Mouse (Mus musculus) cerebral cortex, adult 2 months (tissue): ENCODE data around the gene Inha.

ENCODE experiments used
- WGBS: fragments of 180-500 bp; shearing (Covaris S2); methylation state at CpG from one replicate; pipeline ENCODE4 v1.1.7; 2018; 5-methylcytosine and 5-hydroxymethylcytosine counted together

Gene Inha

GRCm38 (mm10) chr1:75490785-75491551, 15.9 kb upstream of the Inha start:
- 90% methylated on average over 34 of the region's 34 CpGs for WGBS

DNA sequence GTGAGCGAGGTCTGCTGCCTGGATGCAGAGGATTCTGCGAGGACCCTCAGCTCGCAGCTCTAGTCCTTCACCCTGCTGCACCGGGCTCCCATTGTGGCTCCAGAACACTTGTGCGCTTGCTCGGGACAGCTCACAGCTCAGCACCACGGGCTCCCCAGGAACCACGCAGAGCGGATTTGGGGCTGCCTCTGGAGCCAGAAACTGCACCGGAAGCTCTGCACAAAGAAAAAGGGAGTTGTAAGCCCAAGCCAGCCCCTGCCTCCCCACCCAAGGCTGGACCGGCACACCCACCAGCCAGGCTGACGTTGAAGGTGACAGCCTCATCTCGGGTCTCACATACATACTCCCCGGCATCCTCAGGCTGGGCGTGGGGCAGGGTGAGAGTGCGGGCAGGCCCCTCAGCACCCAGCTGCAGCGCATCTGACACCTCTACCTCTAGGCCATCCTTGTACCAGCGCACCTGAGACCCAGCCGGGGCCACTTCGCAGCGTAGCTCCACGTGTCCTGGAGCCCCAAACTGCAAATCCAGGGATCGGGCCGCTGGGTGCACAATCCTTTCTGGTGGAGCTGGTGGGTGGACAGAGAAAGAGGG, 14.2 kb upstream of the Inha start:
- 71% methylated on average over 24 of the region's 24 CpGs for WGBS

GRCm38 (mm10) chr1:75494878-75495548, 11.9 kb upstream of the Inha start:
- 61% methylated on average over 12 of the region's 12 CpGs for WGBS

- WGBS, result 91% methylated on average over 4 of the region's 4 CpGs
Observed at GRCm38 (mm10) chr1:75498897-75499296, 8.0 kb upstream of the Inha start.

- 85% methylated on average over 7 of the region's 7 CpGs for WGBS
Observed at GRCm38 (mm10) chr1:75499441-75499840, 7.4 kb upstream of the Inha start.

- 97% methylated on average over 9 of the region's 9 CpGs for WGBS
Observed at GRCm38 (mm10) chr1:75501905-75502304, 5.0 kb upstream of the Inha start.

DNA sequence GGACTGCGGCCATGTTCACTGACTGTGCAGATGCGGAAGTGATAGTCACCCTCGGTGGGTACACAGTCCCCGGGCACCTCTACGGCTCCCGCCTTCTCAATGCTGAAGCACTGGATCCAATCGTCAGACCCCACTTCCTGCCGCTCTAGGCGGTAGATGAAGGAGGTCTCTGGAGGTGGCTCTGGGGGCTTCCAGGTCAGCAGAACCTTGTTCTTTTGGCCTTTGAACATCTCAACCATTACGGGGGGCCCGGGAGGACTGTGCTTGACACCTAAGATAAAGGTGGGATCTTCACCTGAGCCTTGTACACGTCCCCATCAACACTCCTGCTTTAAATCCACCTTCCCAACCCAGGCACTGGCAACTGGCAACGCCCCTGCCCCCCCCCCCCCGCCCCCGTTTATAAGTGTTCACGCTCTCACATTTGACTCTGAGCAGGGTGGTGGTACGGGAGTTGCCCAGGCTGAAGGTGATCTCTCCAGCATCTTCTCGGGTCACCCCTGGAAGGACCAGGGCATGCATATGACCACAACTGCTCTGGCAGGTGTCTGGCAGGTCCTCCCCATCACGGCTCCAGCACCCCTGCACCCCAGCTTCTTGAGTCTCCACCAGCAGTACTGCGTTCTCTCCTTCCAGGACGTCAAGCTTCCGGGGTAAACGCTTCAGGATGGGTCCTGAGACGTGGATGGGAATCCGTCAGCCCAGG, 3.8 kb upstream of the Inha start:
- 91% methylated on average over 25 of the region's 25 CpGs for WGBS

GRCm38 (mm10) chr1:75503651-75503980, 3.3 kb upstream of the Inha start:
- 81% methylated on average over 23 of the region's 23 CpGs for WGBS

- 48% methylated on average over 9 of the region's 9 CpGs for WGBS
Observed at GRCm38 (mm10) chr1:75504256-75505045, 2.4 kb upstream of the Inha start.

DNA sequence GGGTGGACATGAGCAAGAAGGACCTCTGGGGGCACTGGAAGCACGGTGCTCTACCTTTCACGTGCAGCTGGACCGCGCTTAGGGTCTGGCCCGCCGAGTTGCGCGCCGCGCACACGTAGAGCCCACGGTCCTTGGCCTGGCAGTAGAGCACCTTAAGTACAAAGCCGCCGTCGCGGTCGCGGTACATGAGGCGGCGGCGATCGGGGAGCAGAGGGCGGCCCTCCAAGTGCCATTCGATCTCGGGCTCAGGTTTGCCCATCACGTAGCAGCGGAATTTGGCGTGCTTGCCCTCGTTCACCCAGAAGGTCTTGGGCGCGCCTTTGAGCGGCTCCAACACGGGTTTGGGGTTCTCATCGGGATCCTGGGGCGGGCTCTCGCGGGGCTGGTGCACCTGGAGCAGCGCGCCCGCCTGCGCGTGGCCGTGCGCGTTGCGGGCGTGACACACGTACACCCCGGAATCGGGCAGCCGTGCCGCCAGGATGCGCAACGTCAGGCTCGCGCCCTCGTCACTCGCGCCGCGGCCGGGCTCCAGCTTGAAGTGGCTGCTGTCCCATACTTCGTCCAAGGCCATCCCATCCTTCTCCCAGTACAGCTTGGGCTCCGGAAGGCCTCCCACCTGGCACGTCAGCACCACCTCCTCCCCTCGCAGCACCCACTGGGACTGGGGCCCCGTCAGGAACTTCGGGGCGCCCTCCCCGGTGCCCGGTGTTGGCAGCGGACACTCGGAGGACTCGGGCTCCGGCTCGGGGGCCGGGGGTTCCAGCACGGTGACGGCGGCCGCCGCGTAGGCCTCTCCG, 1.5 kb upstream of the Inha start:
- under 1% methylated on average over 84 of the region's 84 CpGs for WGBS

DNA sequence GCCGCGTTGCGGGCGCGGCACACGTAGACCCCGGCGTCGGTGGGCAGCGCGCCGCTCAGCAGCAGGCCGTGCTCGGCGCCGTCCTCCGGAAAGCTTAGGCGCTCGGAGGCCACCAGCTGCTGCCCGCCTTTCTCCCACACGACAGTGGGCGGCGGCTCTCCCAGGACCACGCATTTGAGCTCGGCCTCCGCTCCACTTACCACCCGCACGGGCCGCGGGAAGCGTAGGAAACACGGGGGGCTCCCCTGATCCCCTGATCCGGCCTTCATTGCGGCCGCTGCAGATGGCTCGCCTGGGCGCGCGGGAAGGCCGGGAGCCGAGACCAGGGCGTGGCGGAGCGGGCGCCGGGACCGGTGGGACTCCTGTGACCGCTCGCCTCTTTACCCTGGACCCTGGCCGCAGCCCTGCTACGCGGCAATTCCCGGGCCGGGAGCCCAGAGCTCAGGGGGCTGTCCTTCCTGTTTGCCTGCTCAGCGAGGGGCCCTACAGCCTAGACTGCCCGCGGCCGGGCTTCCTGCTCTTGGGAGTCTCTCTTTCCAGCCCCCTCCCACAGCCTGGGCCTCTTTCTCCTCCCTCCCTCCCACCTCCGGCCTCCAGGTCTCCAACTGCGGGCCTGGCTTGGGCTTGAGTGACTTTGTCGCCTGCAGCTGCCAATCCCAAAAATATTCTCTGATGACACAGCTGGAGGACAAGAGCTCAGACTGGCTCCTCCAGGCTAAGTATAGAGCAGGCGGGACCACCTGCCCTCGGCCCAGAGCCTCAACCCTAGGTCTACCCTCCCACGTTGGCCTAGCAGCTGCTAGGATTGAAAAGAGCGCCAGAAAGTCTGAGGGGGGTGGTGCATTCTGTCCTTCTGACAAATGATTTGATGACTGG, 683 bp upstream of the Inha start, which contains the start of gene Obsl1:
TSS of gene Obsl1 (minus strand) at position 497 of the 876 bp plus-strand sequence.
- under 1% methylated on average over 65 of the region's 65 CpGs for WGBS

DNA sequence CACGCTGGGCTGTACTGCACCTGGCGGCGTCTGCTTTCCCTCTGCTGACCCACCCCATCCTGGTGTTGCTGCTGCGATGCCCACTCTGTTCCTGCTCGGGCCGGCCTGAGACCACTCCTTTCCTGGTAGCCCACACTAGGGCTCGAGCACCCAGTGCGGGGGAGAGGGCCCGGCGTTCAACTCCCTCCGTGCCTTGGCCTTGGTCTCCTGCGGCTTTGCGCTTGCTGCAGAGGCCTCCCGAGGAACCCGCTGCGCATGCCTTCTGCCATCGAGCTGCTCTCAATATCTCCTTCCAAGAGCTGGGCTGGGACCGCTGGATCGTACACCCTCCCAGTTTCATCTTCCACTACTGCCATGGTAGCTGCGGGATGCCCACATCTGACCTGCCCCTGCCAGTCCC, 2.7 kb downstream of the Inha start:
- WGBS, result 60% methylated on average over 20 of the region's 20 CpGs

DNA sequence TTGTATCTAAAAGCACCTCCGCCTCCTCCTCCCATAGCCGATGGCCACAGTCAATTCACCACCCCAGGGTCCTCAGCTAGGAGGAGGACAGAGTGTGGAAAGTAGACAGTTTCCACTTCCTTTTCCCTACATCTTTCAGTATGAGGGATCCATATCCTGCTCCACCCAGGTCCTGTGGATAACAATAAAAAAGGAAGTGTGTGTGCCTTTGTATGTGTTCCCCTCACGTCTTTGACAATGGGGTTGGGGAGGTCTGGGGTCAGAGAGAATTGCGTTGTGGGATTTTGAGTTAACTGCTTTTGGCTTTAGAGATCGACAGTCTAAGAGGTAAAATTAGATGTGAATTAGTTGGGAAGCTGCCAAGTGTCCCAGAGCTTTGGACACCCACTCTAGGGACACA, 3.3 kb downstream of the Inha start:
- WGBS, result 61% methylated on average over 5 of the region's 5 CpGs

GRCm38 (mm10) chr1:75511437-75512210, 4.7 kb downstream of the Inha start:
- WGBS, result 79% methylated on average over 4 of the region's 4 CpGs

DNA sequence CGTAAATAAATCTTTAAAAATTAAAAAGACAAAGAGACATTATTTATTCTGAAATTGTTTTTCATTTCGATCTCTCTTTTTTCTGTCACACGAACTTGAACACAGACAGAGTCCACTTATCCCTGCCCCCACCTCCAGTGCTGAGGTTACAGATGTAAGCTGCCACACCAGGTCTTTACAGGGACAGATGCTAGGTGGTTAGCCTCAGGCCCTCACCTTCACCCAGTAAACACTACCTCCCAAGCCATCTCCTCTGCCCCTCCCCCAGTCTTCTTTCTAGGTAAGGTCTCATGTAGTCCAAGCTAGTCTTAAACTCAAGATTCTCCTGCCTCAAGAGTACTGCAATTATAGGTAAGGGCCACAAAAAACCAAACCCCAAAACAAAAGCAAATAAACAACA, 5.7 kb downstream of the Inha start:
- WGBS, result 94% methylated on average over 3 of the region's 3 CpGs

DNA sequence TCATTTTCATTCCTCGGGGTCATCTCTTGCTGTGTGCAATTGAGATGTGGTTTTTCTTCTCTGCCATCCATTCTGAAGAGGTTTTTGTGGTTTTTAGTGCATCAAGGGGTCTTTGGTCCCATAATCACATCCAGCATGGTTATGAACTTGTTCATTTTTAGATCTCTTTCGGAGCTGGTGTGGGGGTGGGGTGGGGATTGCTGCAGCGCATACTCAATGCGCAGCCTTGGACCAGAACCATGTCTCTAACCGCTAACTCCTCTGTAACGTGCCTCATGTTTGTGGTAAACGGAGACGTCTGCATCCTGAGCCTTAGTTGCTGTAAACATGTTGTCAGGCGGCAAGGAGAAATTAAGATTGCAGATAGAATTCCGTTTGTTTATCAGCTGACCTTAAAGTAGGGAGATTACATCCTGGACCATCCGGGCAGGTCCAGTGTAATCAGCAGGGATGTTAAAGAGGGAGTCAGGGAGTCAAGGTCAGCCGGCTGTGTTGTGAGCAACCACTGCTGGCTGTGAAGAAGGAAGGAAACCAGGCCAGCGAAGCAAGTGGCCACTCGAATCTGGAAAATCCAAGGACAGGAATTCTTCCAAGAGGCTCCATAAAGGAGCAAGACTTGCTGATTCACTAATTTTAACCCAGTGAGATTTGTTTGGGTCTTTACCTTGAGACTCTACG, 10.0 kb downstream of the Inha start:
- WGBS, result 79% methylated on average over 15 of the region's 15 CpGs

DNA sequence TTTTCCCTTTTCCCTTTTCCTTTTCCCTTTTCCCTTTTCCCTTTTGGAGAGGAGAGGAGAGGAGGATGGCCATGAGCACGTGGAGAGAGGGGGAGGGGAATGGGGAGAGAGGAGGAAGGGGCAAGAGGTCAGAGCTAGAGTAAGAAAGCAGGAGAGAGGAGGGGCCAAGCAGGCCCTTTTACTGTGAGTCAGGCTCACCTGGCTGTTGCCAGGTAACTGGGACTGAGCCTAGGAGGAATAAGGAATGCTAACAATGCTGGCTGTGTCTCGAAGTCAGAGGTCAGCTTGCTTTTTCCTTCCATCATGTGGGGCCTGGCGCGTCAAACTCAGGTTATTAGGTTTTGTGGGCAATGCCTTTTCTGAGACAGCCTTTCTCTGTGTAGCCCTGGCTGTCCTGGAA, 11.1 kb downstream of the Inha start:
- WGBS, result 78% methylated on average over 4 of the region's 4 CpGs

GRCm38 (mm10) chr1:75518427-75518826, 11.6 kb downstream of the Inha start:
- 94% methylated on average over 4 of the region's 4 CpGs for WGBS
